Mouse (Mus musculus) liver, postnatal 0 days (tissue): Measurements from ENCODE around the gene Cox7a2l.

Experiments used
- CTCF ChIP-seq: sonication (generic); IDR thresholded peaks from 2 replicates; pipeline ENCODE4 v1.5.1; 2016; ENCODE audit warnings: antibody characterized with exemption, low read depth
- EP300 ChIP-seq: IDR thresholded peaks from 2 replicates; pipeline ENCODE4 v1.6.1; 2016; ENCODE audit warnings: antibody characterized with exemption, low read depth, mild to moderate bottlenecking

- TF ChIP-seq CTCF = no peak
- no peak for TF ChIP-seq EP300
Measured at GRCm38 (mm10) chr17:83525596-83525995, 8.5 kb upstream of the Cox7a2l start.
